Mouse (Mus musculus): ENCODE results near the gene Setd6. TPM values are rescaled to one million over a fixed set of nuclear protein-coding genes. Genes with fewer than 3 reads are reported as not detected.

Setd6 gene
- polyA plus RNA-seq, 1 experiment from 2014 or later = 28.3 TPM

GRCm38 (mm10) chr8:95702480-95703446 lies 12.9 kb upstream of the Setd6 start:
- Histone ChIP-seq H3K4me2 (ENCODE audit: low read length) (peak overlapping the region; percentile 86), H3K9ac (replicated peaks; ENCODE audit: low read length) (peak overlapping the region; percentile 80), H3K4me1 (ENCODE audit: control insufficient read depth, insufficient read depth, low read length) (peaks cover 32% of the 10 kb centered on the region), H3K27me3 (ENCODE audit: control insufficient read depth, insufficient read depth, low read length) (no peaks in the 10 kb centered on the region; the same call in 1 of the 2 replicates), H3K9me3 (ENCODE audit: control insufficient read depth, low read length) (no peaks in the 10 kb centered on the region), H3K4me3 (replicated peaks; ENCODE audit: low read depth, low read length) (peak overlapping the region; percentile 61), H3K27ac (replicated peaks; ENCODE audit: low read depth, low read length) (peak overlapping the region; percentile 80), H3K36me3 (ENCODE audit: control insufficient read depth, insufficient read depth, low read length) (peaks cover 22% of the 10 kb centered on the region)
- DNase-seq = peak; percentile 96
- 3% methylated on average over 34 of the region's 34 CpGs for WGBS
- peak; percentile 93 for ATAC-seq (ENCODE audit: low FRiP score, low TSS enrichment)

DNA sequence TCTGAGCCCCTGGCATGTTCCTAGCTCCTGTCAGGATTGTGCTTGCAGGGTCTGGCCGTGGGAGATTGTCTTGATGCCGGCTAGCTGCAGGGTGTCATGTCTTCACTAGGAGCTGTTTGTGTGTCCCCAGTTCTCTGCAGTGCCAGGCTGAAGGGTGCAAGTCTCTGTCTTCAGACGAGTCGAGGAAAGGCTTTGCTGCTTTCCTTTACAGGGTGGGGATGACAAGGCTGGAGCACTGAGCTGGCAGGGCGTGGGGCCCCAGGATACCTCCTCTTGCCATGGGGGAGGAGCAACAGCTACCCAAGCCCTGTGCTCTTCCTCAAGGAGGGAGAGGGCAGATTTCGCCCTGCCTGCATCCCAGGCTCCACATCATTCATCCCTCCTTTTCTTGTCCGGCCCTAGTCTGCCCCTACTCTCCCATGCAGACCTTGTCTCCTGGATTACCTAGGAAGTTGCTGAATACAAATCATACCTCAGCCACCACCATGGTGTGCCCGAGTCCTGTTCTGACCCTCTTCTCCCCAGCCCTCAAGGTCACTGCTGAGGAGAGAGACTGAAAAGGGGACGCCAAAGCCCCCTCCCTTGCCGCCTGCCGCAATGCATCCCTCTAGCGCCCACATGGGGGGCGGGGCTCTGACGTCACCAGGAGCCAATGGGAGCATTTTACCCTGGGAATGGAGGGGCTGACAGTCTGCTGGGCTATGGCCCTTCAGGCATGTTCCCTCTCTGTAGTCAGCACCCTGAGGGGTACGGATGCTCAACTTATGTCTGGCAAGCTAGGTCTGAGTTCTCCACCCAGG lies 12.0 kb upstream of the Setd6 start:
- Histone ChIP-seq H3K9ac (replicated peaks; ENCODE audit: low read length) (peak overlapping the region; percentile 80), H3K4me3 (replicated peaks; ENCODE audit: low read depth, low read length) (peak overlapping the region; percentile 61), H3K27me3 (ENCODE audit: control insufficient read depth, insufficient read depth, low read length) (no peaks in the 10 kb centered on the region), H3K36me3 (ENCODE audit: control insufficient read depth, insufficient read depth, low read length) (peaks cover 27% of the 10 kb centered on the region), H3K27ac (replicated peaks; ENCODE audit: low read depth, low read length) (peak overlapping the region; percentile 80), H3K4me1 (ENCODE audit: control insufficient read depth, insufficient read depth, low read length) (peaks cover 32% of the 10 kb centered on the region), H3K9me3 (ENCODE audit: control insufficient read depth, low read length) (no peaks in the 10 kb centered on the region), H3K4me2 (ENCODE audit: low read length) (peak overlapping the region; percentile 86)
- 1% methylated on average over 15 of the region's 15 CpGs for WGBS
- ATAC-seq (ENCODE audit: low FRiP score, low TSS enrichment) (peak; percentile 47), DNase-seq (peak; percentile 92)

DNA sequence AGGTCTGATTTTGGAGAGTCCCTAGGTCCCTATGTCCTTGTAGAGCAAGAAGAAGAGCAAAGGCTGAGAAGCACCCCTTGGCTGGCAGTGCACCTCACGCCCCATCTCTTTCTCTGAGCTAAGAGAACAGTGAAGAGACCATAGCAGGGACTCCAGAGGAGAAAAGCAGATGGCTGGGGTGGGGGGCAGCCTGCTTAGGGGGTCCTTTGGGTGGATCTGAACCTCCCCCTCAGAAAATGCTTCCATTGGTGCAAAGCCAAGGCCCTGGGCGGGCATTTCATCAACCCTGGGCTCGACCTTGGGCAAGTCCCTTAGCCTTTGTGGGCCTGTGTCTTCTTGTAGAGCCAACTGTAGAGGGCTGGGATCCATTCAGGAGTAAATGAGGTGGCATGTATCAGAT lies 11.1 kb upstream of the Setd6 start:
- Histone ChIP-seq H3K4me2 (ENCODE audit: low read length) (peak overlapping the region; percentile 86), H3K27me3 (ENCODE audit: control insufficient read depth, insufficient read depth, low read length) (no peaks in the 10 kb centered on the region), H3K27ac (replicated peaks; ENCODE audit: low read depth, low read length) (no peak overlapping the region), H3K9me3 (ENCODE audit: control insufficient read depth, low read length) (no peaks in the 10 kb centered on the region), H3K4me1 (ENCODE audit: control insufficient read depth, insufficient read depth, low read length) (peaks cover 32% of the 10 kb centered on the region), H3K4me3 (replicated peaks; ENCODE audit: low read depth, low read length) (peak overlapping the region; percentile 61), H3K36me3 (ENCODE audit: control insufficient read depth, insufficient read depth, low read length) (peaks cover 35% of the 10 kb centered on the region), H3K9ac (replicated peaks; ENCODE audit: low read length) (peak overlapping the region; percentile 80; the same call in 1 of the 2 replicates)
- 94% methylated on average over 3 of the region's 3 CpGs for WGBS
- DNase-seq = no peak
- ATAC-seq (ENCODE audit: low FRiP score, low TSS enrichment) = no peak

DNA sequence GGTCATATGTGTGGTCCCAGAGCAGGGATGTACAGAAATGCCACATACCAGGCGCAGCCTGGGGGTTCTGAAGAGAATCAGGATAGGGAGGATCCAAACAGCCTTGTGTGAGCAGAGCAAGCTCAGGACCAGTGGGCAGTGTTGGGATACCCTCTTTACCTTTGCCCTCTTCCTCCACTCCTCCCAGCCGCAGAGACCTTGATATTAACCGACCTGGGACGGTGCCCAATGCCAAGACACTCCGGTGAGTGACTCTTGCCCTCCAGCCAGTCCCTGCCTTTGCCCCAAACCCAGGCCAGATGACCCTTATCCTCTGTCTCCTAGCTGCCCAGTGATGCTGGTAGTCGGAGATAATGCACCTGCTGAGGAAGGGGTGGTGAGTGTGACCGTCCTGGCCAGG lies 6.1 kb upstream of the Setd6 start:
- H3K9me3 ChIP-seq (ENCODE audit: control insufficient read depth, low read length) = no peaks in the 10 kb centered on the region
- H3K4me1 ChIP-seq (ENCODE audit: control insufficient read depth, insufficient read depth, low read length) = peaks cover 7% of the 10 kb centered on the region
- no peak overlapping the region for H3K9ac ChIP-seq (replicated peaks; ENCODE audit: low read length)
- no peaks in the 10 kb centered on the region for H3K27me3 ChIP-seq (ENCODE audit: control insufficient read depth, insufficient read depth, low read length)
- peaks cover 69% of the 10 kb centered on the region for H3K36me3 ChIP-seq (ENCODE audit: control insufficient read depth, insufficient read depth, low read length)
- H3K27ac ChIP-seq (replicated peaks; ENCODE audit: low read depth, low read length) = no peak overlapping the region
- DNase-seq (no peak), ATAC-seq (ENCODE audit: low FRiP score, low TSS enrichment) (no peak)
- no peak overlapping the region for H3K4me2 ChIP-seq (ENCODE audit: low read length)
- WGBS = 90% methylated on average over 7 of the region's 7 CpGs
- no peak overlapping the region for H3K4me3 ChIP-seq (replicated peaks; ENCODE audit: low read depth, low read length)

- peaks cover 64% of the 10 kb centered on the region for H3K36me3 ChIP-seq (ENCODE audit: control insufficient read depth, insufficient read depth, low read length)
- no peaks in the 10 kb centered on the region for H3K9me3 ChIP-seq (ENCODE audit: control insufficient read depth, low read length)
Observed at GRCm38 (mm10) chr8:95711029-95711428, 4.7 kb upstream of the Setd6 start.

GRCm38 (mm10) chr8:95712395-95712794 lies 3.3 kb upstream of the Setd6 start:
- 86% methylated on average over 9 of the region's 9 CpGs for WGBS
- Histone ChIP-seq H3K4me2 (ENCODE audit: low read length) (no peak overlapping the region), H3K36me3 (ENCODE audit: control insufficient read depth, insufficient read depth, low read length) (peaks cover 54% of the 10 kb centered on the region), H3K4me1 (ENCODE audit: control insufficient read depth, insufficient read depth, low read length) (peaks cover 6% of the 10 kb centered on the region), H3K27me3 (ENCODE audit: control insufficient read depth, insufficient read depth, low read length) (no peaks in the 10 kb centered on the region), H3K4me3 (replicated peaks; ENCODE audit: low read depth, low read length) (no peak overlapping the region), H3K9ac (replicated peaks; ENCODE audit: low read length) (no peak overlapping the region), H3K9me3 (ENCODE audit: control insufficient read depth, low read length) (no peaks in the 10 kb centered on the region), H3K27ac (replicated peaks; ENCODE audit: low read depth, low read length) (no peak overlapping the region)
- DNase-seq = no peak
- no peak for ATAC-seq (ENCODE audit: low FRiP score, low TSS enrichment)

More at GRCm38 (mm10) chr8:95711029-95711428, 4.7 kb upstream of the Setd6 start:
- ATAC-seq (ENCODE audit: low FRiP score, low TSS enrichment) (no peak), DNase-seq (no peak)
- WGBS = 84% methylated on average over 3 of the region's 3 CpGs
- Histone ChIP-seq H3K27ac (replicated peaks; ENCODE audit: low read depth, low read length) (no peak overlapping the region), H3K9ac (replicated peaks; ENCODE audit: low read length) (no peak overlapping the region), H3K27me3 (ENCODE audit: control insufficient read depth, insufficient read depth, low read length) (no peaks in the 10 kb centered on the region), H3K4me2 (ENCODE audit: low read length) (no peak overlapping the region), H3K4me3 (replicated peaks; ENCODE audit: low read depth, low read length) (no peak overlapping the region), H3K4me1 (ENCODE audit: control insufficient read depth, insufficient read depth, low read length) (no peaks in the 10 kb centered on the region)

DNA sequence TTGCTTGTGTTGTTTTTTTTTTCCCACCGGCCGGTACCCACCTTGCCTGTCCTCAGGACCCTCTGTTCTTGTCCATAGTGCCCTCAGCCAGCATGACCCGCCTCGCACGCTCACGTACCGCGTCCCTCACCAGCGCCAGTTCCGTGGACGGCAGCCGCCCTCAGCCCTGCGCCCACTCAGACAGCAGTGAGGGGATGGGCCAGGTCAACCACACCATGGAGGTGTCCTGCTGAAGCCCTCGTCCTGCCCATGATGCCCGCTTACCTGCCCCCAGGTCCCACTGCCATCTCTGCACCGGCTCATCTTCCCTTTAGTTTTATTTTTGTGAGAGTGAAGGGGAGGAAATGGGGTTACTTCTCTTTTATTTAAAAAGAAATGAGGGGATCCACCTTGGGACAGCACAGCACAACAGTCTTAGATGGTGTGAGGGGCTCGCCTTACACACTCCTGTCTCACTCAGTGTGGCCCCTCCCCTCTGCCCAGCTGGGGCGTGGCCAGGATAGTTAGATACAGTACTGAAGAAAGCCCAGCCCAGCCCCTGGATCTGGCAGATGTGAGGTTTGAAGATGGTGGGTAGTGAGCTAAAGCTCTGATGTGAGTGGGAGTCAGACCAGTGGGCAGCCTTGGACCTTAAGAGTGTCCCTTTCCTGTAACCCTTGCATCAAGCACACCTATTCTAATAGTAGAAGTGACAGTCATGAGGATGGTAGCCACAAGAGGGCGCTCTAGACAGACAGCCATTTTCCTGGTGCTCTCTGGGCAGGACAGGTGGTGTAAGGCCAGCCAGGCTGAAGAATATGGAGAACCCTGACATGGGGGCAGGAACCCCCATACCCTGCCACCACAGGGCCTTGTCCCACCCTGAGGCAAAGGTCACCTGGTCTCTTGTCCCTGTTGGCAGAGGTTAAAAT lies 2.3 kb upstream of the Setd6 start:
- peaks cover 58% of the 10 kb centered on the region for H3K36me3 ChIP-seq (ENCODE audit: control insufficient read depth, insufficient read depth, low read length)
- H3K9me3 ChIP-seq (ENCODE audit: control insufficient read depth, low read length) = no peaks in the 10 kb centered on the region
- ATAC-seq (ENCODE audit: low FRiP score, low TSS enrichment) = no peak
- H3K27me3 ChIP-seq (ENCODE audit: control insufficient read depth, insufficient read depth, low read length) = no peaks in the 10 kb centered on the region
- peak; percentile 79 for DNase-seq
- WGBS = 84% methylated on average over 19 of the region's 19 CpGs
- peaks cover 6% of the 10 kb centered on the region for H3K4me1 ChIP-seq (ENCODE audit: control insufficient read depth, insufficient read depth, low read length)
- H3K27ac ChIP-seq (replicated peaks; ENCODE audit: low read depth, low read length) = no peak overlapping the region
- H3K4me3 ChIP-seq (replicated peaks; ENCODE audit: low read depth, low read length) = no peak overlapping the region
- no peak overlapping the region for H3K9ac ChIP-seq (replicated peaks; ENCODE audit: low read length)
- H3K4me2 ChIP-seq (ENCODE audit: low read length) = no peak overlapping the region

GRCm38 (mm10) chr8:95714367-95714766 lies 1.3 kb upstream of the Setd6 start:
- WGBS = 93% methylated on average over 4 of the region's 4 CpGs
- Histone ChIP-seq H3K4me2 (ENCODE audit: low read length) (no peak overlapping the region), H3K27me3 (ENCODE audit: control insufficient read depth, insufficient read depth, low read length) (no peaks in the 10 kb centered on the region), H3K4me3 (replicated peaks; ENCODE audit: low read depth, low read length) (no peak overlapping the region), H3K9ac (replicated peaks; ENCODE audit: low read length) (no peak overlapping the region), H3K9me3 (ENCODE audit: control insufficient read depth, low read length) (no peaks in the 10 kb centered on the region), H3K4me1 (ENCODE audit: control insufficient read depth, insufficient read depth, low read length) (peaks cover 6% of the 10 kb centered on the region), H3K36me3 (ENCODE audit: control insufficient read depth, insufficient read depth, low read length) (peaks cover 57% of the 10 kb centered on the region), H3K27ac (replicated peaks; ENCODE audit: low read depth, low read length) (no peak overlapping the region)
- no peak for ATAC-seq (ENCODE audit: low FRiP score, low TSS enrichment)
- no peak for DNase-seq
